Mouse (Mus musculus) heart, postnatal 0 days (tissue): ENCODE results near the gene Dhx30. TPM values are rescaled to one million over a fixed set of nuclear protein-coding genes. Genes with fewer than 3 reads are reported as not detected.

ENCODE experiments used
- ATAC-seq: fragments of 200-750 bp; cut with Nextera tagmentation; 2 replicates; pipeline ENCODE4 v1.8.0; 2017; ENCODE audit warnings: low read depth, moderate number of reproducible peaks, moderate library complexity; ENCODE audit not compliant: insufficient read depth
- DNase-seq: peaks from one replicate; pipeline ENCODE4 v3.0.0-alpha.2; 2016; ENCODE audit warnings: low spot score
- H3K27ac ChIP-seq: fragments of 300-500 bp; sonication (generic); 2 replicates; pipeline ENCODE4 v1.5.1; 2014; ENCODE audit warnings: low read depth, mild to moderate bottlenecking
- H3K27me3 ChIP-seq: fragments of 300-500 bp; sonication (generic); 2 replicates; pipeline ENCODE4 v1.6.1; 2014; ENCODE audit warnings: low read length, mixed read lengths; ENCODE audit not compliant: control insufficient read depth, insufficient read depth
- H3K36me3 ChIP-seq: fragments of 300-500 bp; sonication (generic); replicated peaks from 2 replicates; pipeline ENCODE4 v1.6.1; 2014; ENCODE audit warnings: low read length, mixed read lengths; ENCODE audit not compliant: control insufficient read depth, insufficient read depth
- H3K4me1 ChIP-seq: fragments of 300-500 bp; sonication (generic); 2 replicates; pipeline ENCODE4 v1.6.1; 2014; ENCODE audit warnings: antibody characterized with exemption; ENCODE audit not compliant: control insufficient read depth, insufficient read depth
- H3K4me2 ChIP-seq: fragments of 300-500 bp; sonication (generic); 2 replicates; pipeline ENCODE4 v1.6.1; 2014; ENCODE audit warnings: low read depth, mild to moderate bottlenecking, low read length, moderate library complexity
- H3K4me3 ChIP-seq: fragments of 300-500 bp; sonication (generic); 2 replicates; pipeline ENCODE4 v1.5.1; 2014; ENCODE audit warnings: low read depth, low read length
- H3K9ac ChIP-seq: fragments of 300-500 bp; sonication (generic); replicated peaks from 2 replicates; pipeline ENCODE4 v1.6.1; 2014; ENCODE audit warnings: low read depth, low read length, mixed read lengths
- H3K9me3 ChIP-seq: fragments of 300-500 bp; sonication (generic); replicated peaks from 2 replicates; pipeline ENCODE4 v1.6.1; 2016; ENCODE audit warnings: low read length; ENCODE audit not compliant: control insufficient read depth
- CTCF ChIP-seq: IDR thresholded peaks from 2 replicates; pipeline ENCODE4 v1.5.1; 2016; ENCODE audit warnings: antibody characterized with exemption, control low read depth, low read depth
- EP300 ChIP-seq: IDR thresholded peaks from 2 replicates; pipeline ENCODE4 v1.6.1; 2016; ENCODE audit warnings: antibody characterized with exemption, low read depth
- WGBS: fragments of 180-500 bp; shearing (Covaris S2); extraction: QIAGEN DNeasy Blood & Tissue Kit; methylation state at CpG from one replicate; pipeline ENCODE4 v1.1.7; 2014; 5-methylcytosine and 5-hydroxymethylcytosine counted together
- polyA plus RNA-seq: library from polyadenylated mRNA; unstranded; fragments of >200 nt; fragmentation: Nextera tagmentation; extraction: Ambion mirVana; gene quantifications from 2 replicates; pipeline ENCODE4 v1.2.1, GENCODE M21; 2015
- total RNA-seq: library from RNA; depleted of rRNA; stranded (reverse); fragments of >200 nt; gene quantifications from 2 replicates; pipeline ENCODE4 v1.2.3, GENCODE M21; 2014; ENCODE audit warnings: low replicate concordance; rRNA removed

The Dhx30 gene
- total and polyA plus RNA-seq, 2 experiments from 2014 or later, result 66.4 to 111 TPM

DNA sequence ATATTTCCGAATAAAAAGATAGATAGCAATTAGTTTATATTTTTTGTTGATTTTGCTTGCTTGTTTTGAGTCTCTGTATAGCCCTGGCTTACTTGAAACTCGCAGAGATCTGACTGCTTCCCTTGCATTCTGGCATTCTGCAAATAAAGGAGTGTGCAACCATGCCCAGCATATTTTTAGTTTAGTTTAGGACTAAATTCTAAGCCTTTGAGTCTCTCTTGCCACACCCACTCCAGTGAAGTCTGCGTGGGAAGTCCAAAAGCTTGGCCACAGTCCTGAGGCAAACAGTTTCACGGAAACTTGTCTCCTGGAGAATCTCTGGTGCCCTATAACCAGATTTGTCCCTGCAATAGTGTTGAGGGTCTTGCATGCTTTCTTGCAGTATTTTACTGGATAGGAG is 73.3 kb downstream of the Dhx30 start:
- Histone ChIP-seq H3K4me2 (no peak overlapping the region), H3K9ac (no peak overlapping the region), H3K4me1 (peaks cover 6% of the 10 kb centered on the region; the same call in 1 of the 2 replicates), H3K4me3 (no peak overlapping the region), H3K36me3 (peaks cover 21% of the 10 kb centered on the region; the same call in 1 of the 2 replicates), H3K9me3 (no peaks in the 10 kb centered on the region), H3K27ac (no peak overlapping the region), H3K27me3 (no peaks in the 10 kb centered on the region)
- no peak for ATAC-seq
- DNase-seq, result no peak
- TF ChIP-seq EP300 (no peak), CTCF (no peak)
- WGBS, result 82% methylated on average over 4 of the region's 4 CpGs

DNA sequence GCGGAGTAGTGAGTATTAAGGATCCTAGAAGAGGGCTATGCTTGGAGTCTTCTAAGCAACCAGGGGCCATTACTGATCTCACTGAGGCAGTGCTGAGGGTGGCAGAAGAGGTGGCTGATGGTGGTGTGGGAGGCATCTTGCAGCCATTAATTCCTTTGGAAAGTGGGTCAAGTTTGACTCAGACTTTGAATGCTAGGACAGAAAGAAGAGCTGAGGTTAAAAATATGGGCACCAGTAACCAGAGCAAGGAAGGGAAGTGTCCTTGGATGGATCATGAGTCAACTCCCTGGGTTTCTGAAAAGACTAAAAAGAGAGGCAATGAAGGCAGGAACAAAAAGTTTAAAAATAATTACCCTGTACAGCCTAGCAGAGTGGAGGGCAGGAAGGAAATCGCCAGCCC is 79.1 kb downstream of the Dhx30 start:
- H3K9me3 ChIP-seq, result no peaks in the 10 kb centered on the region
- H3K27ac ChIP-seq, result no peak overlapping the region
- peaks cover 68% of the 10 kb centered on the region for H3K36me3 ChIP-seq
- WGBS, result 88% methylated on average over 2 of the region's 2 CpGs
- H3K27me3 ChIP-seq, result no peaks in the 10 kb centered on the region
- ATAC-seq (no peak), DNase-seq (no peak)
- H3K9ac ChIP-seq, result no peak overlapping the region
- no peak for TF ChIP-seq EP300
- H3K4me1 ChIP-seq, result no peaks in the 10 kb centered on the region
- no peak overlapping the region for H3K4me2 ChIP-seq
- no peak overlapping the region for H3K4me3 ChIP-seq

DNA sequence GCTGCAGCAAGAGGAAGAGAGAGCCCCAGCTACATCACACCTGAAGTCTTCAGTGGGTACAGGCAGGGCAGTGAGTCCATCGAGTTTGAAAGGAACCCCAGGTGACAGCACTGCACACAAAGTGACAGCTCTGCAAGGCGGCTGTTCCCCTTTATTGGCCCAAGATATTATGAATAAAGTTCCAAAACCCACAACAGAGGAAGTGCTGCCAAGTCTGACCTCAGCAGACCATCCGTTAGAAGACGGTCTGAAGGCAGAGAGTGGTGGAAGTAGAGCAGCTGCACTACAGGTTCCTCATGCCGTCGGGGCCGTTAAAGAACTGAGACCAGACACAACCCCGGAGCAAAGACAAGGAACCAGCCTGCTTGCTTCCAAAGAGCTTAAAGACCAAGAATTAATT is 79.7 kb downstream of the Dhx30 start:
- DNase-seq (no peak), ATAC-seq (no peak)
- H3K9ac ChIP-seq, result no peak overlapping the region
- no peak overlapping the region for H3K4me2 ChIP-seq
- no peaks in the 10 kb centered on the region for H3K9me3 ChIP-seq
- H3K36me3 ChIP-seq, result peaks cover 73% of the 10 kb centered on the region
- no peak overlapping the region for H3K4me3 ChIP-seq
- no peak overlapping the region for H3K27ac ChIP-seq
- 78% methylated on average over 8 of the region's 8 CpGs for WGBS
- H3K4me1 ChIP-seq, result no peaks in the 10 kb centered on the region
- TF ChIP-seq CTCF (no peak), EP300 (no peak)
- H3K27me3 ChIP-seq, result no peaks in the 10 kb centered on the region

DNA sequence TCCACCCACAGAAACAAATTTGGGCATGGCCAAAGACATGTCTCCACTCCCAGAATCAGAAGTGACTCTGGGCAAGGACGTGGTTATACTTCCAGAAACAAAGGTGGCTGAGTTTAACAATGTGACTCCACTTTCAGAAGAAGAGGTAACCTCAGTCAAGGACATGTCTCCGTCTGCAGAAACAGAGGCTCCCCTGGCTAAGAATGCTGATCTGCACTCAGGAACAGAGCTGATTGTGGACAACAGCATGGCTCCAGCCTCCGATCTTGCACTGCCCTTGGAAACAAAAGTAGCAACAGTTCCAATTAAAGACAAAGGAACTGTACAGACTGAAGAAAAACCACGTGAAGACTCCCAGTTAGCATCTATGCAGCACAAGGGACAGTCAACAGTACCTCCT is 82.5 kb downstream of the Dhx30 start:
- ATAC-seq (no peak), DNase-seq (no peak)
- Histone ChIP-seq H3K4me3 (no peak overlapping the region), H3K27ac (no peak overlapping the region), H3K9me3 (no peaks in the 10 kb centered on the region), H3K36me3 (peaks cover 82% of the 10 kb centered on the region), H3K4me1 (no peaks in the 10 kb centered on the region), H3K9ac (no peak overlapping the region), H3K4me2 (no peak overlapping the region), H3K27me3 (no peaks in the 10 kb centered on the region)
- no peak for TF ChIP-seq CTCF
- no peak for TF ChIP-seq EP300
- WGBS, result 56% methylated on average over 4 of the region's 4 CpGs

Other genes starting within 250 kb of the Dhx30 start
- 7.7 and 14.3 TPM in 2 replicates for gene Cdc25a, start 242.3 kb downstream of the Dhx30 start, total RNA-seq
- 7.0 TPM in 2 replicates for gene Cdc25a, start 242.3 kb downstream of the Dhx30 start, polyA plus RNA-seq
- gene Map4, start 186.4 kb downstream of the Dhx30 start, total RNA-seq, result 145 and 172 TPM in 2 replicates
- 50.6 and 54.2 TPM in 2 replicates for gene Map4, start 186.4 kb downstream of the Dhx30 start, polyA plus RNA-seq
- 7.8 and 28.3 TPM in 2 replicates for gene Smarcc1, start 122 bp downstream of the Dhx30 start, total RNA-seq
- 31.9 and 32.3 TPM in 2 replicates for gene Smarcc1, start 122 bp downstream of the Dhx30 start, polyA plus RNA-seq
- gene Cspg5, start 126.0 kb upstream of the Dhx30 start, total RNA-seq, result 0.19 and 1.1 TPM in 2 replicates
- gene Cspg5, start 126.0 kb upstream of the Dhx30 start, polyA plus RNA-seq, result 0.71 and 1.1 TPM in 2 replicates
- gene Elp6, start 187.3 kb upstream of the Dhx30 start, total RNA-seq, result 18.3 and 21.9 TPM in 2 replicates
- 6.8 and 7.0 TPM in 2 replicates for gene Elp6, start 187.3 kb upstream of the Dhx30 start, polyA plus RNA-seq
- gene Scap, start 215.5 kb upstream of the Dhx30 start, total RNA-seq, result 34.0 and 63.5 TPM in 2 replicates
- 12.1 and 14.6 TPM in 2 replicates for gene Scap, start 215.5 kb upstream of the Dhx30 start, polyA plus RNA-seq